Mouse (Mus musculus) heart, postnatal 10 days (tissue): ENCODE measurements around the gene Herpud1. TPM values are rescaled to one million over a fixed set of nuclear protein-coding genes. Genes with fewer than 3 reads are reported as not detected.
"Not testable (repeated sequence)": the region's sequence is repeated elsewhere in the genome, so short reads cannot be mapped to it uniquely, and the experiment has no call there.

Experiments
- DNase-seq, 2 experiments: peaks; one replicate each; pipeline ENCODE4 v3.0.0; 2021
- intact Hi-C: fragments of 180-260 bp; cut with DNase I; formaldehyde crosslinking; loops from one replicate; pipeline ENCODE4 v1.15.1; 2025
- total RNA-seq, 2 experiments: library from RNA; stranded (reverse); gene quantifications; 2 replicates each; pipeline ENCODE4 v1.2.3; 2021

Gene Herpud1
- total RNA-seq, 2 experiments from 2014 or later = 80.4 to 138 TPM

DNA sequence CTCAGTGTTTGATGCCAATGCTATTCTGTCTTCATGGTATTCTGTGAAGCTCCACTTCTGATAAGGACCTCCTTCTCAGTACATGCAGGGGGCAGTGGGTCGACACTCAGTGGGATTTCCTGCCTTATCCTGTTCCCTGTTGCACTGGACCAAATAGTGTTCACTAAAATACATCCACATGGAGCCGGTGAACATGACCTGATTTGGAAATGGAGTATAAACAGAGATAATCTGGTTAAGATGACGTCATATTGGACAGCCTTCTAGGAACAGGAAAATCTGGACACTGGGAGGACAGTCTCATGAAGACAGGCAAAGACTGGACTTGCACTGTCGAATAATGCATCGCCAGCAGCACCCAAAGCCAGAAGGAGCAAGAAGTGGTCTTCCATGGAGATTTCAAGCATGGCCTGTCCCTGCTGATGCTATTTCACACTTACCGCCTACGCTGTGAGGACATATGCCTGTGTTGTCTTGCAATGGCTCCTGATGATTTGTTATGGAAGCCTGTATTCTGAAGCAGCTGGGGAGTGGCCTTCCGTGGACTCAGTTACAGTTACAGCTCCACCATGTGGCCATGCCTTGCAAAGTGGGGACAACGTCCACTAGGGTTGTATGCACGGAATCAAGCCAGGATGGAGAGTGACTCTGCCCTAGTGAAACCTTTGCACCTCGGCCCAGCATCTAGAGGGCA, 10.9 kb downstream of the Herpud1 start:
- intact Hi-C loops = loop anchor here (1.0 to 5.0 kb wide), 3 partner anchors 54 to 90 kb away; no protein-coding TSS in a partner anchor
- peak; percentile 70 to 75 for DNase-seq

- no peak for DNase-seq
These were observed 12.3 kb downstream of the Herpud1 start for GRCm38 (mm10) chr8:94398587-94398986.

GRCm38 (mm10) chr8:94399361-94399953, 13.2 kb downstream of the Herpud1 start:
- intact Hi-C loops = loop anchor here (5.0 kb wide), 1 partner anchor 88 kb away; no protein-coding TSS in a partner anchor
- DNase-seq = no peak

More at GRCm38 (mm10) chr8:94398587-94398986, 12.3 kb downstream of the Herpud1 start:
- intact Hi-C loops = loop anchor here (5.0 kb wide), 1 partner anchor 89 kb away; no protein-coding TSS in a partner anchor

DNA sequence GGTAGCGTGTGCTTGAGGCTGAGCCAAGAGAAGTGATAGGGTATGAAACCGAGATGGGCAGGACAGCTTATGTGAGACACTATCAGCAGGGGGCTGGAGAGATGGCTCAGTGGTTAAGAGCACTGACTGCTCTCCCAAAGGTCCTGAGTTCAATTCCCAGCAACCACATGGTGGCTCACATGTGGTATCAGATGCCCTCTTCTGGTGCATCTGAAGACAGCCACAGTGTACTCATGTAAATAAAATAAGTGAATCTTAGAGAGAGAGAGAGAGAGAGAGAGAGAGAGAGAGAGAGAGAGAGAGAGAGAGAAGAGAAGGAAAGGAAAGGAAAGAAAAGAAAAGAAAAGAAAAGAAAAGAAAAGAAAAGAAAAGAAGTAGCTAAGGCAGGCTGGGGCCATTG, 13.7 kb downstream of the Herpud1 start:
- intact Hi-C loops = loop anchor here (5.0 kb wide), 1 partner anchor 87 kb away; no protein-coding TSS in a partner anchor
- DNase-seq = not testable (repeated sequence)

GRCm38 (mm10) chr8:94408443-94409080, 22.3 kb downstream of the Herpud1 start:
- intact Hi-C loops = no loop called here
- no peak for DNase-seq

GRCm38 (mm10) chr8:94409523-94409922, 23.3 kb downstream of the Herpud1 start:
- no peak for DNase-seq

DNA sequence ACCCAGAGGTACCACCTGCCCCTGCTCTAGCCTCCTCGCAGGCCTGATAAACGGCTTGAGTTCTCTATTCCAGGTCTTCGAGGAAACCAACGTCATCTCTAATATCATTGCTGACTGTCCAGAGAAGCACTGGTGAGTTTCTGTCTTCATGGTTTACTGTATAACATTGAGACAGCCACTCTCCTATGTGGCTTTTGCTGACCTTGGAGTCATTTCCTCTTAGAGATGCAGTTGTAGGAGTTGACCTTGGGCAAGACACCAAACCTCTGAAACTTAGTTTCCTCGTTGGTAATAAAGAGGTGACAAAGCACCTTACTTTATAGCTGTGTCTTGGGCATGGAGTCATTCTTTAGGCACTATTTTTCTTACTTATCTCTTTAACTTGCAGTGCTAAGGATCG, 26.3 kb downstream of the Herpud1 start:
- intact Hi-C loops = no loop called here
- no peak for DNase-seq

More at GRCm38 (mm10) chr8:94409523-94409922, 23.3 kb downstream of the Herpud1 start:
- intact Hi-C loops = no loop called here

GRCm38 (mm10) chr8:94413509-94413908, 27.3 kb downstream of the Herpud1 start:
- DNase-seq = no peak
- intact Hi-C loops = no loop called here

DNA sequence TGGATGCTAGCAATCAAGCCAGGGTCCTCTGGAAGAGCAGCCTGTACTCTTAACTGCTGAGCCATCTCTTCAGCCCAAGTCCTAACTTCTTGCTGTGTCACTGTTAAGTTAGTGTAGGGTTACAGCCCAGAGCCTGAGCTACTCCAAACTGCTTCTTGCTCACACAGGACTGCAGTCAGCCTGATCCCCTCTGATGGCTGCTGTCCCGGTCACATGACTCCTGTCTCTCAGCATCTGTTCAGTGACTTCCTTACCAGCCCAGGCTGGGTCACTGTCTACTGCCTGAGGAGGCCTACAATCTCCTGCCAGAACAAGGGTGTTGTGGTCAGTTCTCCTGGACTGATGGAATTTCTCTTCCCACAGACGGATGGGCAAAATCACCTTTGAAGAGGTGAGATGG, 29.0 kb downstream of the Herpud1 start:
- intact Hi-C loops = no loop called here
- DNase-seq = no peak

DNA sequence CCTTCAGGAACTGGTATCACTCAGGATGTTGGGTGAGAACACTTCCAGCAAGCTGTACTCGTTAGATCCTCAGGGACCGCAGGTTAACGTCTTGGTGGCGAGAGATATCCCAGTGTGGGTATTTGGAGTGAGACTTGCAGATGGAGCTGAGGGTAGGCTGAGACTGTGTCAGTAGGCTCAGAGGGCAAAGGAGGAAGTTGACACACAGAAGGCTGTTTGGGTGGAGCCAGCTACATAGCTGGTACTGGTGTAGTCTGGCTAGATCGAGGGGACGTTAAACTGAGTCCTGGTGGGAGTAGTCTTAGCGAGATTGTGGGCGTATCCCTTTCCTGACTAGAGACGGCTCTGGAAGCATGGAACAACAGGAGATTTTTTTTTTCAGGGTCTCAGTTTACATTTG, 31.8 kb downstream of the Herpud1 start:
- intact Hi-C loops = no loop called here
- no peak for DNase-seq

- DNase-seq = no peak
- intact Hi-C loops = no loop called here
These were observed 36.0 kb downstream of the Herpud1 start for GRCm38 (mm10) chr8:94422270-94422669.

DNA sequence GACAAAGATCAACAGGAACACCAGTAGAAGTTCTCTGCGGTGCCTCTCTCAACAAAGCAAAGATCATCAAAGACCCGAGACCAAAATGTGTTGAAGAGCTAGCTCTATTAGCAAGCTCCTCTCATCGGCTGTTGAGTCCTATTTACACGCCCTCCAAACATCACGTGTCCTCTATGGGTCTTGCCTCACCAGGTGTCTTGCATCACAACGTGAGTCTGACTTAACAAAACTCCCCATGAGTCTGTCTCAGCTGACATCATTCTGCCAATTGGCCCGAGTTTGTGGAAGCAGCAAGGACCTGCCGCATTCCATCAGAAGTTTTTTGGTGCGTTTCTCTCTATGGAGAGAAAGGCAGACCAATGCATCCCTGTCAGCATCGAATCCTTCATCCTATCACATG, 41.7 kb downstream of the Herpud1 start:
- intact Hi-C loops = no loop called here
- DNase-seq = peak in 1 of 2 experiments; percentile 26

- intact Hi-C loops = no loop called here
- DNase-seq = no peak
These were observed 42.2 kb downstream of the Herpud1 start for GRCm38 (mm10) chr8:94428420-94428819.

DNA sequence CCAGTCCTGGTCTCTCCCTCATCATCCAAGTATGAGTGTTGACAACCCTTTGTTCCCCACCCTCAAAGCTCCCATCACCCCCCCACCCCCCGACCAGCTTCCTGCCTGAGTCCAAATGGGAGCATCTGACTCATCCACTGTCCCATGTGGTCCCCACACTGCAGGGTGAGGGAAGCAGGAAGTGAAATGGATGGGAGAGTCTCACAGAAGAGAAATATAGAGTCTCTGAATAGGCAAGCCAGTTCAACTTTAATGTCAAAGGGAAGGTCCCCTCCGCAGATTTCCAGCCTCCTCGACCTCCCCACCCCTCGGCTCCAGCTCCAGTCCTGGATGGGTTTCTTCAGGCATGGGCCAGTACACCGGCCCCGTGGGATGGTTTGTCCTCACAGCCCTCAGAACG, 43.1 kb downstream of the Herpud1 start:
- intact Hi-C loops = no loop called here
- no peak for DNase-seq

- no peak for DNase-seq
- intact Hi-C loops = no loop called here
These were observed 46.0 kb downstream of the Herpud1 start for GRCm38 (mm10) chr8:94432212-94432611.

GRCm38 (mm10) chr8:94433981-94434466, 47.8 kb downstream of the Herpud1 start, which contains the start of gene Nlrc5:
Gene Nlrc5, plus strand, starts transcription at chr8:94434356.
- intact Hi-C loops = no loop called here
- peak; percentile 69 to 71 for DNase-seq

DNA sequence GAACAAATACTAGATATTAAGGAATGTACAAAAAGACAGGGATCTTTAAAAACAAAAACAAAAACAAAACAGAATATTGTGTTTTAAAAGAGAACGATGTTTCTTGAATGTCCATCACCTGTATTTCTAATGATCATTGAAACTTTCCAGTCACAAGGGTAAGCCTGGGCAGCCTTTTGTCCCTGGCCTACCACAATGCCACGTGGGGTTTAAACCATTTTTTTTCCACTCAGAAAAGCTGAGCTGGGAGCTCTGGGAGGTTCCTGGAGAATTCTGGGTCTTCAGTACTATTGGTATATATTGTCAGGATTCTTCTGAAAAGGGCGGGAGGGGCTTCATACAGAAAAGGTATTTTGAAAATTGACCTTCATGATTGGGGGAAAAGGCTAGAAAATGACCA, 48.7 kb downstream of the Herpud1 start:
- intact Hi-C loops = no loop called here
- no peak for DNase-seq

DNA sequence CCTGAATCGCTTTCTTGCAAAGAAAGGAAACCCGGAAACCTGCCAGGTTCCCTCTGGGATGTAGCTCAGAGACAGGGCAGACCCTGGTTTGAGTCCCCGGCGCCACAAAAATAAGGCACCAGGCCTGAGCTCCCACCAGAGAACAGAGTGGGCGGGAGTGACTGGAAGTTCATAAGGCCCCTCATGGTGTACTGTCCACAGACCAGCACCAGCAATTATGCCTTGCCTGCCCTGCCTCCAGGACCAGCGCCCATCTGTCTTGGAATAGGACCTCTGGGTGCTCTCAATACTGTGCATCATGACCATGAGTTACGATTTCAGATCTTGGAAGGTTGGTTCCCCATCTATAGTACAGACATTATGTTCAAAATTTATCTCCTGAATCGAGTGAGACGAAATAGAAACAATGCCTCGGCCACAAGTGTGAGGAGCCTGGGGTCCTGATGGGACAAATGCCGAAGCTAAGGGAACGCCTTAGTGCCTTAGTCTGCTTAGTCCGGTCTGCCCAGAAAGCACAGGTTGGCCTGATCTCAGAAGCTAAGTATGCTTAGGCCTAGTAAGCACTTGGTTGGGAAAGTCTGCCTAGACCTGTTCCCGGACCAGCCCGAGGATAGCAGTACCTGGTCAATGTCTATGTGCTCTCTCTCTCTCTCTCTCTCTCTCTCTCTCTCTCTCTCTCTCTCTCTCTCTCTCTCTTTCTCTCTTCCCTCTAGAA, 49.3 kb downstream of the Herpud1 start:
- no peak for DNase-seq
- intact Hi-C loops = no loop called here

DNA sequence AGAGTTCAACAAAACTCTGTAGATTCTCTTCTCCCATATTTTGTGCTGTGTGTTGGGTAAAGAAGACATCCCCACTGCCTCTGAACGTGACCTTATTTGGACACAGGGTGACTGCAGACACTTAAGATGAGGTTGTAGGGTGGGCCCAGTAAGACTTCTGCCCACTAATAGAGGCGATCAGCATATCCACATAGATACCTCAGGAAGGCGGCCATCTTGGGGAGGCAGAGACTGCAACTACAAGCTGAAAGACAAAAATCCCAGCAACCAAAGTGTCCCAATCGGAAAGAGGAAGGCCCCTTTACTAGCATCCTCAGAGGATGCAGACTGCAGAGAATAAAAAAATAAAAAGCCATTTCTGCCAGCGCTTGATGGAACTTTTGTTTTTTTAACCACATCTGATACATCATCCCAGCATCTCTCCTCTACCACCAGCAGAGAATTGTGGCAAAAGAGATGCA, 49.9 kb downstream of the Herpud1 start:
- intact Hi-C loops = no loop called here
- DNase-seq = no peak

GRCm38 (mm10) chr8:94436900-94437299, 50.7 kb downstream of the Herpud1 start:
- intact Hi-C loops = no loop called here

DNA sequence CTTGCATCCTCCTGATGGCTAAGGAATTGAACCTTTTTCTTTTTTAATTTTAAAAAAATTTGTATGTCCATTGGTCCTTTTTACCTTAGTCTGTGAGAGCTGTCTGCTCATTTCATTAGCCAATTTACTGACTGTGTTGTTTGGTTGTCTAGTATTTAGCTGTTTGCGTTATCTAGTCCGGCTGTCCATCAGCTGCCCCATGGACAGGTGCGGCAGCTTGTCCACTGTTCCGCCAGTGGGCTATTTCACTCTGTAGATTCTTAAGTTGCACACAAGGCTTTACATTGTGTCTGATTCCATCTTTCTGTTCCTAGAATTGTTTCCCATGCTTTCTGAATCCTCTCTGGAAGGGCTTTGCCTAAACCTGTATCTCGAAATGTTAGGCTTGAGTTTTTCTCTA, 52.4 kb downstream of the Herpud1 start:
- intact Hi-C loops = no loop called here
- no peak for DNase-seq

More at GRCm38 (mm10) chr8:94436900-94437299, 50.7 kb downstream of the Herpud1 start:
- no peak for DNase-seq
